Comparison of ENCODE assay signal across 8 mouse cellular contexts in genomic region chr8:94917352-94917751, GRCm38 (mm10). TPM values are rescaled to one million over a fixed set of nuclear protein-coding genes. Genes with fewer than 3 reads are reported as not detected.
DNase-seq lines count a peak whose midpoint lies in the region; ATAC-seq and TF ChIP-seq lines count a peak whose summit lies in the region.

No protein-coding gene starts in this region.

- H3K9me3 ChIP-seq in forebrain, embryonic 10.5 days, result no peaks in the 10 kb centered on the region
- no peaks in the 10 kb centered on the region for H3K9me3 ChIP-seq in heart, embryonic 15.5 days (replicated peaks)
- H3K9me3 ChIP-seq in liver, embryonic 16.5 days (replicated peaks; ENCODE audit: control insufficient read depth, low read length), result no peaks in the 10 kb centered on the region
- H3K9me3 ChIP-seq in neural tube, embryonic 13.5 days, result no peaks in the 10 kb centered on the region

- H3K4me2 ChIP-seq in heart, embryonic 15.5 days, result peak overlapping the region; percentile 93
- peak overlapping the region; percentile 96 for H3K4me2 ChIP-seq in liver, embryonic 16.5 days (ENCODE audit: low read depth, low read length)
- H3K4me2 ChIP-seq in neural tube, embryonic 13.5 days, result peak overlapping the region; percentile 73

- peak; percentile 70 to 79 for DNase-seq in CD8-positive naive resting alpha-beta T cell, adult 2 months (ENCODE audit: low read depth in 2 of 2, low spot score in 2 of 2)
- DNase-seq in brain, embryonic 14.5 days (ENCODE audit: low read depth), result peak; percentile 97
- peak; percentile 97 for DNase-seq in forebrain, embryonic 10.5 days (ENCODE audit: extremely low spot score, low spot score)
- peak; percentile 97 for DNase-seq in kidney, postnatal 14 days

- WGBS in forebrain, embryonic 10.5 days, result 1% methylated on average over 27 of the region's 27 CpGs
- WGBS in heart, embryonic 15.5 days, result under 1% methylated on average over 27 of the region's 27 CpGs
- under 1% methylated on average over 27 of the region's 27 CpGs for WGBS in liver, embryonic 16.5 days (ENCODE audit: insufficient replicate concordance)
- 1% methylated on average over 27 of the region's 27 CpGs for WGBS in neural tube, embryonic 13.5 days

- peaks cover 6% of the 10 kb centered on the region; the same call in 1 of the 2 replicates for H3K36me3 ChIP-seq in forebrain, embryonic 10.5 days (replicated peaks)
- H3K36me3 ChIP-seq in heart, embryonic 15.5 days, result no peaks in the 10 kb centered on the region; the same call in 1 of the 2 replicates
- H3K36me3 ChIP-seq in liver, embryonic 16.5 days (ENCODE audit: control insufficient read depth, insufficient read depth), result no peaks in the 10 kb centered on the region
- no peaks in the 10 kb centered on the region for H3K36me3 ChIP-seq in neural tube, embryonic 13.5 days
- H3K36me3 ChIP-seq in testis, adult 2 months (ENCODE audit: control insufficient read depth, insufficient read depth, low read length), result no peaks in the 10 kb centered on the region

- peak overlapping the region; percentile 97 for H3K27ac ChIP-seq in forebrain, embryonic 10.5 days
- H3K27ac ChIP-seq in heart, embryonic 15.5 days, result peak overlapping the region; percentile 80
- H3K27ac ChIP-seq in liver, embryonic 16.5 days (ENCODE audit: low read length), result peak overlapping the region; percentile 27; the same call in 1 of the 2 replicates
- 0 out of 2 replicates have a peak overlapping the region, but pooled peaks have one; percentile 33 for H3K27ac ChIP-seq in neural tube, embryonic 13.5 days (replicated peaks)
- no peak overlapping the region for H3K27ac ChIP-seq in testis, adult 2 months (ENCODE audit: control insufficient read depth, insufficient read depth, low read depth, low read length)

- TF ChIP-seq CTCF in brain, embryonic 14.5 days (IDR thresholded peaks at IDR 0.05; ENCODE audit: borderline replicate concordance, extremely low read depth, insufficient read depth, insufficient read length), result peak; percentile 74
- 0 out of 2 replicates have a peak, but pooled peaks have one; percentile 16 for TF ChIP-seq CTCF in testis, adult 2 months (IDR thresholded peaks at IDR 0.05; ENCODE audit: control insufficient read depth, insufficient read depth, insufficient replicate concordance, low read depth, low read length)

- H3K4me1 ChIP-seq in forebrain, embryonic 10.5 days, result peaks cover 63% of the 10 kb centered on the region
- peaks cover 57% of the 10 kb centered on the region for H3K4me1 ChIP-seq in heart, embryonic 15.5 days (replicated peaks)
- H3K4me1 ChIP-seq in liver, embryonic 16.5 days (ENCODE audit: control insufficient read depth, low read depth, low read length), result peaks cover 28% of the 10 kb centered on the region
- H3K4me1 ChIP-seq in neural tube, embryonic 13.5 days (replicated peaks), result peaks cover 48% of the 10 kb centered on the region
- peaks cover 24% of the 10 kb centered on the region for H3K4me1 ChIP-seq in testis, adult 2 months (ENCODE audit: control insufficient read depth, insufficient read depth, low read length)

- peaks cover 66% of the 10 kb centered on the region for H3K27me3 ChIP-seq in forebrain, embryonic 10.5 days (ENCODE audit: poor library complexity, severe bottlenecking)
- H3K27me3 ChIP-seq in heart, embryonic 15.5 days, result no peaks in the 10 kb centered on the region
- H3K27me3 ChIP-seq in liver, embryonic 16.5 days (ENCODE audit: control insufficient read depth, insufficient read depth, low read depth, low read length), result peaks cover 39% of the 10 kb centered on the region
- peaks cover 49% of the 10 kb centered on the region for H3K27me3 ChIP-seq in neural tube, embryonic 13.5 days
- no peaks in the 10 kb centered on the region for H3K27me3 ChIP-seq in testis, adult 2 months (ENCODE audit: control insufficient read depth, insufficient read depth, low read length)

- H3K4me3 ChIP-seq in forebrain, embryonic 10.5 days, result peak overlapping the region; percentile 92
- peak overlapping the region; percentile 79 for H3K4me3 ChIP-seq in heart, embryonic 15.5 days
- H3K4me3 ChIP-seq in liver, embryonic 16.5 days (ENCODE audit: low read depth, low read length), result peak overlapping the region; percentile 72
- peak overlapping the region; percentile 55 for H3K4me3 ChIP-seq in neural tube, embryonic 13.5 days
- peak overlapping the region; percentile 77 for H3K4me3 ChIP-seq in testis, adult 2 months (ENCODE audit: control insufficient read depth, low read depth, low read length)

- TF ChIP-seq POLR2A in brain, embryonic 14.5 days (IDR thresholded peaks at IDR 0.05; ENCODE audit: borderline replicate concordance, extremely low read depth, insufficient read depth, insufficient read length, poor library complexity, severe bottlenecking), result no peak
- no peak for TF ChIP-seq POLR2A in testis, adult 2 months (IDR thresholded peaks at IDR 0.05; ENCODE audit: control insufficient read depth, low read depth, low read length)

- ATAC-seq in heart, embryonic 15.5 days (replicated peaks; ENCODE audit: insufficient number of reproducible peaks, insufficient read depth, low FRiP score, low read depth), result peak; percentile 95
- ATAC-seq in liver, embryonic 16.5 days (ENCODE audit: low read depth), result peak; percentile 85
- peak; percentile 91 for ATAC-seq in neural tube, embryonic 13.5 days (ENCODE audit: low read depth)

- H3K9ac ChIP-seq in heart, embryonic 15.5 days, result peak overlapping the region; percentile 71
- peak overlapping the region; percentile 68 for H3K9ac ChIP-seq in liver, embryonic 16.5 days (ENCODE audit: low read depth, low read length)
- peak overlapping the region; percentile 70 for H3K9ac ChIP-seq in neural tube, embryonic 13.5 days

RNA-seq across cellular contexts. Expression of gene Ccdc102a, which starts 0.5 kb away (rescaled TPM):
- polyA plus RNA-seq in brain, embryonic 14.5 days (2012; rRNA removed), result 9.0 and 11.1 TPM in 2 replicates
- 11.9 and 13.5 TPM in 2 replicates for polyA plus RNA-seq in forebrain, embryonic 10.5 days (2016; fragmentation: Nextera tagmentation; extraction: Ambion mirVana)
- 18.6 and 25.1 TPM in 2 replicates for polyA plus RNA-seq in heart, embryonic 15.5 days (2015; fragmentation: Nextera tagmentation; extraction: Ambion mirVana)
- 1.4 and 1.6 TPM in 2 replicates for polyA plus RNA-seq in liver, embryonic 16.5 days (2015; fragmentation: Nextera tagmentation; extraction: Ambion mirVana)
- polyA plus RNA-seq in neural tube, embryonic 13.5 days (2015; fragmentation: Nextera tagmentation; extraction: Ambion mirVana), result 8.1 and 10.1 TPM in 2 replicates
- 0.59 and 2.1 TPM in 2 replicates for polyA plus RNA-seq in testis, adult 2 months (2012; rRNA removed)

RNA-seq across cellular contexts. Expression of gene Adgrg5, which starts 6.1 kb away (rescaled TPM):
- 0.27 and 0.28 TPM in 2 replicates for polyA plus RNA-seq in brain, embryonic 14.5 days (2012; rRNA removed)
- polyA plus RNA-seq in forebrain, embryonic 10.5 days (2016; fragmentation: Nextera tagmentation; extraction: Ambion mirVana), result 0.43 and 0.62 TPM in 2 replicates
- polyA plus RNA-seq in heart, embryonic 15.5 days (2015; fragmentation: Nextera tagmentation; extraction: Ambion mirVana), result 0.25 and 1.2 TPM in 2 replicates
- 0.37 and 0.39 TPM in 2 replicates for polyA plus RNA-seq in liver, embryonic 16.5 days (2015; fragmentation: Nextera tagmentation; extraction: Ambion mirVana)
- 0.07 and 0.48 TPM in 2 replicates for polyA plus RNA-seq in neural tube, embryonic 13.5 days (2015; fragmentation: Nextera tagmentation; extraction: Ambion mirVana)
- 0.15 and 0.26 TPM in 2 replicates for polyA plus RNA-seq in testis, adult 2 months (2012; rRNA removed)

RNA-seq across cellular contexts. Expression of gene Dok4, which starts 41.2 kb away (rescaled TPM):
- polyA plus RNA-seq in brain, embryonic 14.5 days (2012; rRNA removed), result 82.4 and 85.0 TPM in 2 replicates
- polyA plus RNA-seq in forebrain, embryonic 10.5 days (2016; fragmentation: Nextera tagmentation; extraction: Ambion mirVana), result 14.4 and 14.9 TPM in 2 replicates
- polyA plus RNA-seq in heart, embryonic 15.5 days (2015; fragmentation: Nextera tagmentation; extraction: Ambion mirVana), result 22.9 and 31.6 TPM in 2 replicates
- polyA plus RNA-seq in liver, embryonic 16.5 days (2015; fragmentation: Nextera tagmentation; extraction: Ambion mirVana), result 7.8 and 9.4 TPM in 2 replicates
- polyA plus RNA-seq in neural tube, embryonic 13.5 days (2015; fragmentation: Nextera tagmentation; extraction: Ambion mirVana), result 80.2 and 103 TPM in 2 replicates
- 1.5 and 1.6 TPM in 2 replicates for polyA plus RNA-seq in testis, adult 2 months (2012; rRNA removed)

RNA-seq across cellular contexts. Expression of gene Adgrg1, which starts 57.2 kb away (rescaled TPM):
- 468 and 636 TPM in 2 replicates for polyA plus RNA-seq in brain, embryonic 14.5 days (2012; rRNA removed)
- polyA plus RNA-seq in forebrain, embryonic 10.5 days (2016; fragmentation: Nextera tagmentation; extraction: Ambion mirVana), result 94.8 and 107 TPM in 2 replicates
- polyA plus RNA-seq in heart, embryonic 15.5 days (2015; fragmentation: Nextera tagmentation; extraction: Ambion mirVana), result 4.6 and 21.3 TPM in 2 replicates
- 45.0 and 50.6 TPM in 2 replicates for polyA plus RNA-seq in liver, embryonic 16.5 days (2015; fragmentation: Nextera tagmentation; extraction: Ambion mirVana)
- 160 and 168 TPM in 2 replicates for polyA plus RNA-seq in neural tube, embryonic 13.5 days (2015; fragmentation: Nextera tagmentation; extraction: Ambion mirVana)
- polyA plus RNA-seq in testis, adult 2 months (2012; rRNA removed), result 44.0 and 62.3 TPM in 2 replicates
